ENCODE assay signal across 13 mouse cellular contexts in the genomic region with DNA sequence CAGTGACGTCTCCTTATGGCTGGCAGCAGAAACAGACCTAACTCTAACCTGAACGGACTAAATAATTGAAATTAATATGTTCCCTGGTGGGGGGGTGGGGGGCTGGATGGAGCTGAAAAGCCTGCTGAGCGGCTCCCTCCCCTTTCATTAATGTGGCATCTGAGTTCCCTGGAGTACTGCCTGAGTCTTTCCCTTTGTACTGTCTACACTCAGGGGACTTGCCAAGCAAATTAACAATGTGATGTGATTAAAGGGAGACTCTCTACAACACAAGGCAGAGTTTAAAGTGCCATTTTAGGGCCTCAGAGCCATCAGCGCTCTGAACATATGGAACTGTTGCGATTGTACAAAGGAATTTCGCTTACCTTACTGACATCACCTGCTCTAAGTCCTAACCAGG. TPM values are rescaled to one million over a fixed set of nuclear protein-coding genes. Genes with fewer than 3 reads are reported as not detected.
A peak's percentile ranks its signal among the peaks of the same experiment; 100 is the strongest.
DNase-seq lines count a peak whose midpoint lies in the region; ATAC-seq and TF ChIP-seq lines count a peak whose summit lies in the region.
"Had no signal": no experiment of that assay in that cellular context is flagged by ENCODE, and none has a peak within 500 bp of the region (broad histone marks: within the 10 kb centered on the region; RNA-seq: fewer than 3 reads in every experiment).

No protein-coding gene starts in this region.

- no peaks in the 10 kb centered on the region for H3K9me3 ChIP-seq in heart, embryonic 11.5 days (replicated peaks; ENCODE audit: control insufficient read depth, low read length)
- H3K9me3 ChIP-seq in stomach, embryonic 14.5 days (ENCODE audit: control insufficient read depth, low read depth, low read length): no peaks in the 10 kb centered on the region
- no peaks in the 10 kb centered on the region for H3K9me3 ChIP-seq in stomach, postnatal 0 days (ENCODE audit: control insufficient read depth, low read length)
- no peaks in the 10 kb centered on the region for H3K9me3 ChIP-seq in limb, embryonic 10.5 days (replicated peaks)
- H3K9me3 ChIP-seq: megakaryocyte, embryonic 14.5 days had no signal

- 0 out of 2 replicates have a peak overlapping the region, but pooled peaks have one; percentile 10 for H3K9ac ChIP-seq in heart, embryonic 11.5 days (ENCODE audit: low read depth, low read length)
- no peak overlapping the region for H3K9ac ChIP-seq in stomach, embryonic 14.5 days (replicated peaks; ENCODE audit: low read depth, low read length)
- no peak overlapping the region for H3K9ac ChIP-seq in stomach, postnatal 0 days (ENCODE audit: low read length)

- 65% methylated on average over 6 of the region's 6 CpGs for WGBS in heart, embryonic 11.5 days (ENCODE audit: insufficient replicate concordance)
- 42% methylated on average over 6 of the region's 6 CpGs for WGBS in stomach, embryonic 14.5 days
- 62% methylated on average over 6 of the region's 6 CpGs for WGBS in stomach, postnatal 0 days
- 29% methylated on average over 6 of the region's 6 CpGs for WGBS in limb, embryonic 10.5 days

- H3K4me3 ChIP-seq in heart, embryonic 11.5 days (ENCODE audit: low read depth, low read length): no peak overlapping the region
- H3K4me3 ChIP-seq in stomach, embryonic 14.5 days (ENCODE audit: low read depth, low read length): no peak overlapping the region
- H3K4me3 ChIP-seq in stomach, postnatal 0 days (ENCODE audit: low read depth, low read length): no peak overlapping the region
- no peak overlapping the region for H3K4me3 ChIP-seq in limb, embryonic 10.5 days
- H3K4me3 ChIP-seq: left cerebral cortex, adult 2 months had no signal

- no peak for TF ChIP-seq CTCF in stomach, postnatal 0 days (IDR thresholded peaks at IDR 0.05; ENCODE audit: low read depth)

- no peaks in the 10 kb centered on the region for H3K27me3 ChIP-seq in heart, embryonic 11.5 days (ENCODE audit: control insufficient read depth, insufficient read depth, low read length)
- no peaks in the 10 kb centered on the region for H3K27me3 ChIP-seq in stomach, embryonic 14.5 days (ENCODE audit: control insufficient read depth, insufficient read depth, low read length)
- no peaks in the 10 kb centered on the region for H3K27me3 ChIP-seq in stomach, postnatal 0 days (ENCODE audit: control insufficient read depth, insufficient read depth, low read length)
- H3K27me3 ChIP-seq in limb, embryonic 10.5 days (ENCODE audit: low read depth, poor library complexity, severe bottlenecking): no peaks in the 10 kb centered on the region
- H3K27me3 ChIP-seq: megakaryocyte, embryonic 14.5 days had no signal

- H3K36me3 ChIP-seq in heart, embryonic 11.5 days (ENCODE audit: control insufficient read depth, insufficient read depth, low read length): no peaks in the 10 kb centered on the region
- no peaks in the 10 kb centered on the region for H3K36me3 ChIP-seq in stomach, embryonic 14.5 days (ENCODE audit: control insufficient read depth, insufficient read depth, low read length)
- no peaks in the 10 kb centered on the region for H3K36me3 ChIP-seq in stomach, postnatal 0 days (ENCODE audit: control insufficient read depth, insufficient read depth, low read length)
- H3K36me3 ChIP-seq in limb, embryonic 10.5 days: no peaks in the 10 kb centered on the region

- no peak for DNase-seq in heart, postnatal 10 days
- no peak for DNase-seq in stomach, postnatal 0 days (ENCODE audit: low spot score)
- DNase-seq in limb, embryonic 10.5 days (ENCODE audit: low spot score): no peak
- no peak for DNase-seq in adrenal gland, adult (ENCODE audit: inconsistent age in 2 of 2, low spot score in 1 of 2)
- no peak for DNase-seq in thymus, postnatal 36 days
- no peak for DNase-seq in c-Kit-positive CD71-positive TER-119-positive erythroid progenitor cells, embryonic 14.5 days (ENCODE audit: low spot score)
- DNase-seq: B cell, adult 2 months; kidney, adult 18-20 months had no signal

- H3K4me2 ChIP-seq in heart, embryonic 11.5 days: no peak overlapping the region; the same call in 1 of the 2 replicates
- no peak overlapping the region for H3K4me2 ChIP-seq in stomach, embryonic 14.5 days (replicated peaks; ENCODE audit: low read depth, low read length)
- H3K4me2 ChIP-seq in stomach, postnatal 0 days (replicated peaks; ENCODE audit: low read depth): no peak overlapping the region

- peaks cover 22% of the 10 kb centered on the region for H3K4me1 ChIP-seq in heart, embryonic 11.5 days (ENCODE audit: control insufficient read depth, insufficient read depth, low read length)
- peaks cover 18% of the 10 kb centered on the region for H3K4me1 ChIP-seq in stomach, embryonic 14.5 days (ENCODE audit: control insufficient read depth, insufficient read depth, low read length)
- no peaks in the 10 kb centered on the region for H3K4me1 ChIP-seq in stomach, postnatal 0 days (replicated peaks; ENCODE audit: control insufficient read depth, insufficient read depth)
- peaks cover 28% of the 10 kb centered on the region for H3K4me1 ChIP-seq in limb, embryonic 10.5 days

- no peak for TF ChIP-seq EP300 in stomach, postnatal 0 days (optimal IDR thresholded peaks at IDR 0.05)

- intact Hi-C loops in heart, postnatal 10 days (cut with DNase I): no loop called here

- H3K27ac ChIP-seq in heart, embryonic 11.5 days (ENCODE audit: low read depth, low read length): peak overlapping the region; percentile 58; the same call in 1 of the 2 replicates
- H3K27ac ChIP-seq in stomach, embryonic 14.5 days (ENCODE audit: low read length): peak overlapping the region; percentile 67; the same call in 1 of the 2 replicates
- H3K27ac ChIP-seq in stomach, postnatal 0 days (replicated peaks): no peak overlapping the region
- peak overlapping the region; percentile 64; the same call in 1 of the 2 replicates for H3K27ac ChIP-seq in limb, embryonic 10.5 days
- H3K27ac ChIP-seq: left cerebral cortex, adult 2 months had no signal

- ATAC-seq in heart, embryonic 11.5 days (replicated peaks; ENCODE audit: insufficient number of reproducible peaks, low FRiP score, low TSS enrichment): no peak
- ATAC-seq in stomach, embryonic 14.5 days (ENCODE audit: insufficient number of reproducible peaks, insufficient read depth, low FRiP score, low read depth): no peak
- no peak for ATAC-seq in stomach, postnatal 0 days (ENCODE audit: low FRiP score, low TSS enrichment)
- ATAC-seq: Patski had no signal

RNA-seq across cellular contexts. Expression of a gene that starts 16.4 kb away (rescaled TPM):
- 9.9 and 13.4 TPM in 2 replicates for polyA plus RNA-seq in heart, embryonic 11.5 days (2014; fragmentation: Nextera tagmentation; extraction: Ambion mirVana)
- 10 to 100 TPM; 30.7 to 36.8 TPM for total RNA-seq in heart, postnatal 10 days (2021)
- 22.7 and 24.0 TPM in 2 replicates for polyA plus RNA-seq in stomach, embryonic 14.5 days (2014; fragmentation: Nextera tagmentation; extraction: Ambion mirVana)
- 14.5 and 16.0 TPM in 2 replicates for polyA plus RNA-seq in stomach, postnatal 0 days (2015; fragmentation: Nextera tagmentation; extraction: Ambion mirVana)
- polyA plus RNA-seq in limb, embryonic 10.5 days (2016; fragmentation: Nextera tagmentation; extraction: Ambion mirVana): 9.1 and 10.1 TPM in 2 replicates

RNA-seq across cellular contexts. Expression of a gene that starts 18.5 kb away (rescaled TPM):
- not detected in 2 replicates for polyA plus RNA-seq in heart, embryonic 11.5 days (2014; fragmentation: Nextera tagmentation; extraction: Ambion mirVana)
- not detected for total RNA-seq in heart, postnatal 10 days (2021)
- polyA plus RNA-seq in stomach, embryonic 14.5 days (2014; fragmentation: Nextera tagmentation; extraction: Ambion mirVana): not detected in 2 replicates
- polyA plus RNA-seq in stomach, postnatal 0 days (2015; fragmentation: Nextera tagmentation; extraction: Ambion mirVana): not detected in 2 replicates
- polyA plus RNA-seq in limb, embryonic 10.5 days (2016; fragmentation: Nextera tagmentation; extraction: Ambion mirVana): not detected in 2 replicates
- total RNA-seq: left cerebral cortex, adult 2 months had no signal
- polyA plus RNA-seq: Patski had no signal
